Mouse (Mus musculus) erythroblast, embryonic 14.5 days (primary cell): ENCODE data around the gene Rnf157.

ENCODE experiments used
- GATA1 ChIP-seq: IDR thresholded peaks from 2 replicates; pipeline ENCODE4 v1.6.1; 2012; ENCODE audit warnings: low read length, inconsistent platforms, mixed read lengths
- TAL1 ChIP-seq: IDR thresholded peaks from 3 replicates; pipeline ENCODE4 v1.6.1; 2012; ENCODE audit warnings: low read length, inconsistent platforms, mixed read lengths

DNA sequence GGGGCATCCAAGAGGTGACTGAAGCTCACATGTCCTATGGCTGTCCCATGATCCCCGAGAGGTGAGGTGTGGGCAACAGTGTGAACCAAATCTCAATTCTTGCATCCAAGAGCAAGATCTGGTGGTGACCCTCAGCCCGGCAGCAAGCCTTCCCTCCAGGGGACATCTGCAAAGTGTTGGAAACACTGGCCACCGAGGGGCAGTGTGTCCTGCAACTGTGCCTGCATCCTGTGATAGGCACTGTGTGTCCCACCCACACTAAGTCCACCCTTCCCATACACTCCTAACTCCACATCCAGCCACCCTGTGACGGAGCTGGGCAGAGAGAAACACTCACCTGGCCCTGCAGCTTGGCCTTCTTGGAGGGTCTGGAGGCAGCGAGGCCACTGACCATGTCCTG is 35.0 kb upstream of the Rnf157 start:
- no peak for TF ChIP-seq TAL1
- no peak for TF ChIP-seq GATA1
